Mouse (Mus musculus): ENCODE measurements around the gene Kcnb1.
"Not testable (repeated sequence)": the region's sequence is repeated elsewhere in the genome, so short reads cannot be mapped to it uniquely, and the experiment has no call there.

Gene Kcnb1

GRCm38 (mm10) chr2:167204686-167205085 lies 14.7 kb upstream of the Kcnb1 start:
- DNase-seq (ENCODE audit: low spot score) = not testable (repeated sequence)

- no peak for DNase-seq (ENCODE audit: low spot score)
These were observed 13.7 kb upstream of the Kcnb1 start for GRCm38 (mm10) chr2:167203505-167204166.

GRCm38 (mm10) chr2:167201463-167202291 lies 11.7 kb upstream of the Kcnb1 start:
- peak; percentile 61 for DNase-seq (ENCODE audit: low spot score)

- peak; percentile 34 for DNase-seq (ENCODE audit: low spot score)
These were observed 8.9 kb upstream of the Kcnb1 start for GRCm38 (mm10) chr2:167198660-167199427.

- DNase-seq (ENCODE audit: low spot score) = no peak
These were observed 3.4 kb upstream of the Kcnb1 start for GRCm38 (mm10) chr2:167193361-167193760.

- DNase-seq (ENCODE audit: low spot score) = peak; percentile 68
These were observed 472 bp downstream of the Kcnb1 start for GRCm38 (mm10) chr2:167189291-167190075.

GRCm38 (mm10) chr2:167188315-167189207 lies 1.4 kb downstream of the Kcnb1 start:
- DNase-seq (ENCODE audit: low spot score) = peak; percentile 79

- DNase-seq (ENCODE audit: low spot score) = no peak
These were observed 2.8 kb downstream of the Kcnb1 start for GRCm38 (mm10) chr2:167187119-167187518.

- DNase-seq (ENCODE audit: low spot score) = no peak
These were observed 3.4 kb downstream of the Kcnb1 start for GRCm38 (mm10) chr2:167186544-167186943.

GRCm38 (mm10) chr2:167186003-167186402 lies 4.0 kb downstream of the Kcnb1 start:
- no peak for DNase-seq (ENCODE audit: low spot score)

GRCm38 (mm10) chr2:167185432-167185831 lies 4.5 kb downstream of the Kcnb1 start:
- no peak for DNase-seq (ENCODE audit: low spot score)

- no peak for DNase-seq (ENCODE audit: low spot score)
These were observed 8.1 kb downstream of the Kcnb1 start for GRCm38 (mm10) chr2:167181662-167182389.

- DNase-seq (ENCODE audit: low spot score) = no peak
These were observed 8.9 kb downstream of the Kcnb1 start for GRCm38 (mm10) chr2:167181096-167181495.

- no peak for DNase-seq (ENCODE audit: low spot score)
These were observed 10.7 kb downstream of the Kcnb1 start for GRCm38 (mm10) chr2:167179301-167179700.

- no peak for DNase-seq (ENCODE audit: low spot score)
These were observed 12.7 kb downstream of the Kcnb1 start for GRCm38 (mm10) chr2:167177231-167177641.

- DNase-seq (ENCODE audit: low spot score) = no peak
These were observed 14.7 kb downstream of the Kcnb1 start for GRCm38 (mm10) chr2:167175284-167175683.

- DNase-seq (ENCODE audit: low spot score) = no peak
These were observed 16.7 kb downstream of the Kcnb1 start for GRCm38 (mm10) chr2:167173051-167173875.

- no peak for DNase-seq (ENCODE audit: low spot score)
These were observed 22.3 kb downstream of the Kcnb1 start for GRCm38 (mm10) chr2:167167515-167168212.

Measured in embryo, embryonic 10.5 days (tissue).